Mouse (Mus musculus): Measurements from ENCODE around the gene Col27a1. TPM values are rescaled to one million over a fixed set of nuclear protein-coding genes. Genes with fewer than 3 reads are reported as not detected.

Col27a1 gene
- total and polyA plus RNA-seq, 3 experiments, result not detected

DNA sequence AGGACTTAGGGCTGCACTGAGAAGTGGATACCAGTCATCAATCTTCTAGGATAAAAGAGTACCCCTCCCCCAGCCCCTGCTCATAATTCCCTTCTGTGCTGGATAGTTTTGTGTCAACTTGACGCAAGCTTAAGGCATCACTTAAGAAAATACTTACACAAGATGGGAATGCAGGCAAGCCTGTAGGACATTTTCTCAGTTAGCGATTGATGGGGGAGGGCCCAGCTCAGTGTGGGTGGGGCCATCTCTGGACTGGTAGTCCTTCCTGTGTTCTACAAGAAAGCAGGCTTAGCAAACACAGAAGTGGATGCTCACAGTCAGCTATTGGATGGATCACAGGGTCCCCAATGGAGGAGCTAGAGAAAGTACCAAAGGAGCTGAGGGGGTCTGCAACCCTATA is 19.4 kb upstream of the Col27a1 start:
- TF ChIP-seq MAX (IDR thresholded peaks at IDR 0.05; ENCODE audit: low read length), result no peak
- no peak for TF ChIP-seq USF2 (IDR thresholded peaks at IDR 0.05; ENCODE audit: borderline replicate concordance in 1 of 2, insufficient read depth in 1 of 2, low read depth in 1 of 2, low read length in 2 of 2)
- no peak for TF ChIP-seq NELFE (IDR thresholded peaks at IDR 0.05; ENCODE audit: low read depth, low read length)
- TF ChIP-seq E2F4 (IDR thresholded peaks at IDR 0.05; ENCODE audit: borderline replicate concordance, low read depth, low read length), result no peak
- no peak for TF ChIP-seq ELF1 (IDR thresholded peaks at IDR 0.05; ENCODE audit: low read depth, low read length)
- no peak for TF ChIP-seq EP300 (IDR thresholded peaks at IDR 0.05; ENCODE audit: low read depth in 1 of 2, low read length in 2 of 2)
- no peak for TF ChIP-seq ZMIZ1 (IDR thresholded peaks at IDR 0.05; ENCODE audit: low read depth, low read length)
- TF ChIP-seq MYB (IDR thresholded peaks at IDR 0.05; ENCODE audit: low read depth, low read length), result no peak
- TF ChIP-seq NRF1 (IDR thresholded peaks at IDR 0.05; ENCODE audit: insufficient read depth, low read depth, low read length, poor library complexity, severe bottlenecking), result no peak
- TF ChIP-seq HCFC1 (IDR thresholded peaks at IDR 0.05; ENCODE audit: low read depth, low read length), result no peak
- no peak for TF ChIP-seq CHD1 (IDR thresholded peaks at IDR 0.05; ENCODE audit: low read depth, low read length)
- TF ChIP-seq MXI1 (IDR thresholded peaks at IDR 0.05; ENCODE audit: low read depth, low read length), result no peak
- TF ChIP-seq CTCF (IDR thresholded peaks at IDR 0.05 in 2 of 3, conservative IDR thresholded peaks at IDR 0.05 in 1 of 3; ENCODE audit: control insufficient read depth in 1 of 3, insufficient read depth in 1 of 3, low read depth in 2 of 3, low read length in 3 of 3, poor library complexity in 1 of 3, severe bottlenecking in 1 of 3), result no peak
- TF ChIP-seq TAL1 (IDR thresholded peaks at IDR 0.05; ENCODE audit: low read length), result no peak
- no peaks in the 10 kb centered on the region for H3K27me3 ChIP-seq (ENCODE audit: control insufficient read depth in 1 of 2, insufficient read depth in 2 of 2, low read length in 2 of 2)
- H3K79me2 ChIP-seq (ENCODE audit: control insufficient read depth, insufficient read depth, low read length, poor library complexity), result no peaks in the 10 kb centered on the region
- no peaks in the 10 kb centered on the region for H3K36me3 ChIP-seq (ENCODE audit: control insufficient read depth in 1 of 2, insufficient read depth in 2 of 2, low read length in 2 of 2)
- H3K9ac ChIP-seq (ENCODE audit: control insufficient read depth, low read depth, low read length, poor library complexity, severe bottlenecking), result no peak overlapping the region
- DNase-seq (ENCODE audit: low read depth, low spot score), result no peak
- no peak overlapping the region for H3K4me3 ChIP-seq (ENCODE audit: control insufficient read depth in 1 of 2, insufficient read depth in 1 of 2, low read depth in 2 of 2, low read length in 2 of 2)
- no peak overlapping the region for H3K27ac ChIP-seq (ENCODE audit: control insufficient read depth, low read depth, low read length)
- no peaks in the 10 kb centered on the region for H3K9me3 ChIP-seq (replicated peaks; ENCODE audit: insufficient read depth, low read length)
- H3K4me1 ChIP-seq (ENCODE audit: control insufficient read depth in 1 of 2, insufficient read depth in 2 of 2, low read length in 2 of 2), result no peaks in the 10 kb centered on the region

DNA sequence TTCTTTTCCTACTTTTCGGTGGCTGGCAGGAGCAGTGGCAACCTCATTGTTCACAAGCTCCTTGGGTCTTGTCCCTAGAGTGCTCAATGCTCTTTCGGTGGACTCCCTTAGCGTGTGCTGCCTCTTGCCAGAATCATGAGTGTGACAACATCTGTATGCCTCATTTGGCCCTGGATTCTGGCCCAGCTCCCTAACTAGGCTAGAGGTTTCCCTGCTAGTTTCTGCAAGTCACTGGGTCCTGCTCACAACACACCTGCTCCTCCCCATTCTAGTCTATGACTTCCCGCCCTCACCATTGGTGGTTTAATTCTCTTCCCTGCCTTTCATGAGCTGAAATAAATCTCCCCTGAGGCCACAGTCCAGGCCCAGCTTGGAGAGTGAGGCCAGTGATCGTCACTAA is 14.4 kb upstream of the Col27a1 start:
- H3K36me3 ChIP-seq (ENCODE audit: control insufficient read depth in 1 of 2, insufficient read depth in 2 of 2, low read length in 2 of 2), result no peaks in the 10 kb centered on the region
- H3K27ac ChIP-seq (ENCODE audit: control insufficient read depth, low read depth, low read length), result no peak overlapping the region
- H3K79me2 ChIP-seq (ENCODE audit: control insufficient read depth, insufficient read depth, low read length, poor library complexity), result no peaks in the 10 kb centered on the region
- H3K4me3 ChIP-seq (ENCODE audit: control insufficient read depth in 1 of 2, insufficient read depth in 1 of 2, low read depth in 2 of 2, low read length in 2 of 2), result no peak overlapping the region
- no peaks in the 10 kb centered on the region for H3K4me1 ChIP-seq (ENCODE audit: control insufficient read depth in 1 of 2, insufficient read depth in 2 of 2, low read length in 2 of 2)
- no peak for TF ChIP-seq ZC3H11A (IDR thresholded peaks at IDR 0.05; ENCODE audit: low read depth, low read length)
- TF ChIP-seq UBTF (IDR thresholded peaks at IDR 0.05; ENCODE audit: borderline replicate concordance, insufficient read depth, low read depth, low read length), result no peak
- TF ChIP-seq ZNF384 (IDR thresholded peaks at IDR 0.05; ENCODE audit: low read depth, low read length), result no peak
- no peak for TF ChIP-seq HCFC1 (IDR thresholded peaks at IDR 0.05; ENCODE audit: low read depth, low read length)
- no peak for TF ChIP-seq KAT2A (conservative IDR thresholded peaks at IDR 0.05; ENCODE audit: low read depth, low read length)
- TF ChIP-seq MYC (IDR thresholded peaks at IDR 0.05; ENCODE audit: low read depth, low read length), result no peak
- no peak for TF ChIP-seq SIN3A (IDR thresholded peaks at IDR 0.05; ENCODE audit: low read length)
- no peak for TF ChIP-seq JUND (IDR thresholded peaks at IDR 0.05; ENCODE audit: low read depth, low read length)
- no peak for TF ChIP-seq ETS1 (IDR thresholded peaks at IDR 0.05; ENCODE audit: low read depth, low read length)
- no peak for TF ChIP-seq NRF1 (IDR thresholded peaks at IDR 0.05; ENCODE audit: insufficient read depth, low read depth, low read length, poor library complexity, severe bottlenecking)
- no peak for TF ChIP-seq USF1 (IDR thresholded peaks at IDR 0.05; ENCODE audit: low read depth, low read length)
- no peak for TF ChIP-seq ZKSCAN1 (IDR thresholded peaks at IDR 0.05; ENCODE audit: low read depth, low read length)
- no peak for TF ChIP-seq MXI1 (IDR thresholded peaks at IDR 0.05; ENCODE audit: low read depth, low read length)
- no peaks in the 10 kb centered on the region for H3K9me3 ChIP-seq (replicated peaks; ENCODE audit: insufficient read depth, low read length)
- DNase-seq (ENCODE audit: low read depth, low spot score), result no peak
- no peaks in the 10 kb centered on the region for H3K27me3 ChIP-seq (ENCODE audit: control insufficient read depth in 1 of 2, insufficient read depth in 2 of 2, low read length in 2 of 2)
- H3K9ac ChIP-seq (ENCODE audit: control insufficient read depth, low read depth, low read length, poor library complexity, severe bottlenecking), result no peak overlapping the region
